Comparison of ENCODE assay signal across 21 mouse cellular contexts in genomic region chr14:104827404-104827803, GRCm38 (mm10).
DNase-seq lines count a peak whose midpoint lies in the region; ATAC-seq and TF ChIP-seq lines count a peak whose summit lies in the region.
"Had no signal": no experiment of that assay in that cellular context is flagged by ENCODE, and none has a peak within 500 bp of the region (broad histone marks: within the 10 kb centered on the region; RNA-seq: fewer than 3 reads in every experiment).

No protein-coding gene starts in this region.

- no peaks in the 10 kb centered on the region for H3K4me1 ChIP-seq in forebrain, embryonic 11.5 days (replicated peaks; ENCODE audit: control insufficient read depth, insufficient read depth, low read length)
- no peaks in the 10 kb centered on the region for H3K4me1 ChIP-seq in forebrain, postnatal 0 days (ENCODE audit: insufficient read depth)
- H3K4me1 ChIP-seq in neural tube, embryonic 12.5 days, result peaks cover 3% of the 10 kb centered on the region; the same call in 1 of the 2 replicates
- H3K4me1 ChIP-seq: embryonic facial prominence, embryonic 15.5 days; heart, embryonic 13.5 days; intestine, embryonic 15.5 days had no signal

- peak; percentile 58 for DNase-seq in forebrain, embryonic 11.5 days (ENCODE audit: low spot score)
- no peak for DNase-seq in forebrain, postnatal 0 days
- DNase-seq in heart, adult 11 months, result peak; percentile 63
- no peak for DNase-seq in heart, postnatal 25 days (ENCODE audit: low spot score)
- DNase-seq in neural tube, embryonic 10.5 days (ENCODE audit: extremely low spot score, low spot score), result no peak
- DNase-seq in retina, postnatal 1 day, result peak; percentile 48
- no peak for DNase-seq in T-cell, adult 2 months (ENCODE audit: low spot score)
- DNase-seq: adrenal gland, postnatal 10 days; cerebellum, adult 18-20 months; cerebellum, adult 9-11 months; cerebellum, postnatal 36 days; gastrocnemius, adult 2 months; gastrocnemius, postnatal 25 days; heart, postnatal 4 days; kidney, adult 18-20 months had no signal

- H3K36me3 ChIP-seq in forebrain, embryonic 11.5 days (ENCODE audit: control insufficient read depth, insufficient read depth, low read length), result no peaks in the 10 kb centered on the region
- no peaks in the 10 kb centered on the region for H3K36me3 ChIP-seq in forebrain, postnatal 0 days (ENCODE audit: insufficient read depth)
- H3K36me3 ChIP-seq in neural tube, embryonic 12.5 days, result no peaks in the 10 kb centered on the region
- H3K36me3 ChIP-seq: embryonic facial prominence, embryonic 15.5 days; heart, embryonic 13.5 days; intestine, embryonic 15.5 days had no signal

- no peak overlapping the region for H3K4me2 ChIP-seq in forebrain, embryonic 11.5 days (ENCODE audit: low read depth, low read length, severe bottlenecking)
- no peak overlapping the region for H3K4me2 ChIP-seq in forebrain, postnatal 0 days (ENCODE audit: low read depth)
- no peak overlapping the region for H3K4me2 ChIP-seq in neural tube, embryonic 12.5 days (replicated peaks)
- H3K4me2 ChIP-seq: embryonic facial prominence, embryonic 15.5 days; heart, embryonic 13.5 days; hindbrain, embryonic 14.5 days; intestine, embryonic 15.5 days had no signal

- H3K9ac ChIP-seq in forebrain, embryonic 11.5 days (ENCODE audit: low read length), result no peak overlapping the region
- no peak overlapping the region for H3K9ac ChIP-seq in forebrain, postnatal 0 days
- no peak overlapping the region for H3K9ac ChIP-seq in neural tube, embryonic 12.5 days
- H3K9ac ChIP-seq: embryonic facial prominence, embryonic 15.5 days; heart, embryonic 13.5 days; hindbrain, embryonic 14.5 days; intestine, embryonic 15.5 days had no signal

- no peak overlapping the region for H3K27ac ChIP-seq in forebrain, embryonic 11.5 days (ENCODE audit: low read depth, low read length)
- no peak overlapping the region for H3K27ac ChIP-seq in forebrain, postnatal 0 days (ENCODE audit: low read depth, low read length)
- no peak overlapping the region for H3K27ac ChIP-seq in neural tube, embryonic 12.5 days
- H3K27ac ChIP-seq: embryonic facial prominence, embryonic 15.5 days; gastrocnemius, adult 2 months; heart, embryonic 13.5 days; hindbrain, embryonic 14.5 days; intestine, embryonic 15.5 days had no signal

- H3K9me3 ChIP-seq in forebrain, embryonic 11.5 days (ENCODE audit: control insufficient read depth, low read length), result no peaks in the 10 kb centered on the region
- H3K9me3 ChIP-seq in forebrain, postnatal 0 days (ENCODE audit: low read length), result no peaks in the 10 kb centered on the region
- no peaks in the 10 kb centered on the region for H3K9me3 ChIP-seq in neural tube, embryonic 12.5 days
- H3K9me3 ChIP-seq: embryonic facial prominence, embryonic 15.5 days; heart, embryonic 13.5 days; intestine, embryonic 15.5 days had no signal

- no peak overlapping the region for H3K4me3 ChIP-seq in forebrain, embryonic 11.5 days (ENCODE audit: low read depth, low read length)
- H3K4me3 ChIP-seq in forebrain, postnatal 0 days (ENCODE audit: low read depth, low read length), result no peak overlapping the region
- no peak overlapping the region for H3K4me3 ChIP-seq in neural tube, embryonic 12.5 days
- H3K4me3 ChIP-seq: embryonic facial prominence, embryonic 15.5 days; erythroblast, embryonic 14.5 days; gastrocnemius, adult 2 months; heart, embryonic 13.5 days; intestine, embryonic 15.5 days had no signal

- intact Hi-C loops in heart, postnatal 25 days (cut with DNase I), result no loop called here

- WGBS in forebrain, embryonic 11.5 days, result 30% methylated on average over 4 of the region's 4 CpGs
- WGBS in forebrain, postnatal 0 days, result 21% methylated on average over 4 of the region's 4 CpGs
- 34% methylated on average over 4 of the region's 4 CpGs for WGBS in neural tube, embryonic 12.5 days

- peak; percentile 74 for ATAC-seq in forebrain, embryonic 11.5 days (replicated peaks; ENCODE audit: low FRiP score)
- ATAC-seq in forebrain, postnatal 0 days, result no peak
- peak; percentile 50; the same call in 1 of the 2 replicates for ATAC-seq in neural tube, embryonic 12.5 days (ENCODE audit: low FRiP score, low read depth)
- ATAC-seq: intestine, embryonic 15.5 days had no signal

- no peak for TF ChIP-seq CTCF in forebrain, postnatal 0 days (IDR thresholded peaks at IDR 0.05; ENCODE audit: low read depth)

- no peaks in the 10 kb centered on the region for H3K27me3 ChIP-seq in forebrain, embryonic 11.5 days (ENCODE audit: control insufficient read depth, insufficient read depth, low read length)
- H3K27me3 ChIP-seq in forebrain, postnatal 0 days (ENCODE audit: insufficient read depth, low read length), result no peaks in the 10 kb centered on the region
- no peaks in the 10 kb centered on the region for H3K27me3 ChIP-seq in neural tube, embryonic 12.5 days (replicated peaks)
- H3K27me3 ChIP-seq: embryonic facial prominence, embryonic 15.5 days; heart, embryonic 13.5 days; intestine, embryonic 15.5 days had no signal

Comparison
In these comparisons a context has a peak if more than half of its experiments do, and no peak if none do; other contexts are left out.
1. DNase-seq: peak in forebrain, embryonic 11.5 days (single experiment), heart, adult 11 months (single experiment) and retina, postnatal 1 day (single experiment); none in forebrain, postnatal 0 days (single experiment), heart, postnatal 25 days (single experiment), neural tube, embryonic 10.5 days (single experiment) and T-cell, adult 2 months (single experiment).